Mouse (Mus musculus): Measurements from ENCODE around the gene Kdm6a. TPM values are rescaled to one million over a fixed set of nuclear protein-coding genes. Genes with fewer than 3 reads are reported as not detected.

The Kdm6a gene
- 10 to 100 TPM; 36.6 to 73.5 TPM for total RNA-seq (2021)
- long read RNA-seq, experiment 1, full-length matches to known transcripts = 1 of 4 reads
- long read RNA-seq, experiment 1, partial matches to known transcripts = 3 of 4 reads
- long read RNA-seq, experiment 1, other reads (novel, unspliced or antisense) = 0 of 4 reads
- long read RNA-seq, experiment 2, full-length matches to known transcripts = 3 of 9 reads
- long read RNA-seq, experiment 2, partial matches to known transcripts = 2 of 9 reads
- long read RNA-seq, experiment 2, other reads (novel, unspliced or antisense) = 4 of 9 reads

GRCm38 (mm10) chrX:18162192-18162857 is at the start of gene Kdm6a:
TSS of gene Kdm6a (plus strand) at chrX:18162575.
- peak; percentile 96 for DNase-seq

- no peak for DNase-seq
Measured at GRCm38 (mm10) chrX:18145557-18145956, 16.8 kb upstream of the Kdm6a start, which contains the start of gene Dusp21. TSS of gene Dusp21 (plus strand) at chrX:18145857.

GRCm38 (mm10) chrX:18160734-18161442 is 1.5 kb upstream of the Kdm6a start:
- peak; percentile 5 for DNase-seq

DNA sequence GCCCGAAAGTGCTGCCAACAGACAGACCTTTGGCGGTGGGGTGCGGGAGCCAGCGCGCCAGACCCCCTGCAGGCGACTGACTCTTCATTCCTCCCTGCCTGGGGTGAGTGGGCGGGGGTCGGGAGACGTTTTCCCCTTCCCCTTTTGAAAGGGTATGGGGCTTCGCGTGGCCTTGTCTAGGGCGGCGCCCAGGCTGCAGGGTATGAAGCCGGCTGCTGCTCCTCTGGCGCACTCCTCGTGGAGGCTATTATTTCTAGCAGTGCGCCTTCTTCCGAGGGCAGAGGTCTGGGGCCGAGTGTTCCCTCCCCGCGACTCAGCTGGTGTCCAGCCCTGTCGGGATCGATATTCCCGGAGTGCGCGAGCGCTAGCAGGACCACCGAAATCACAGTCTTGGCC is 581 bp upstream of the Kdm6a start:
- no peak for DNase-seq

DNA sequence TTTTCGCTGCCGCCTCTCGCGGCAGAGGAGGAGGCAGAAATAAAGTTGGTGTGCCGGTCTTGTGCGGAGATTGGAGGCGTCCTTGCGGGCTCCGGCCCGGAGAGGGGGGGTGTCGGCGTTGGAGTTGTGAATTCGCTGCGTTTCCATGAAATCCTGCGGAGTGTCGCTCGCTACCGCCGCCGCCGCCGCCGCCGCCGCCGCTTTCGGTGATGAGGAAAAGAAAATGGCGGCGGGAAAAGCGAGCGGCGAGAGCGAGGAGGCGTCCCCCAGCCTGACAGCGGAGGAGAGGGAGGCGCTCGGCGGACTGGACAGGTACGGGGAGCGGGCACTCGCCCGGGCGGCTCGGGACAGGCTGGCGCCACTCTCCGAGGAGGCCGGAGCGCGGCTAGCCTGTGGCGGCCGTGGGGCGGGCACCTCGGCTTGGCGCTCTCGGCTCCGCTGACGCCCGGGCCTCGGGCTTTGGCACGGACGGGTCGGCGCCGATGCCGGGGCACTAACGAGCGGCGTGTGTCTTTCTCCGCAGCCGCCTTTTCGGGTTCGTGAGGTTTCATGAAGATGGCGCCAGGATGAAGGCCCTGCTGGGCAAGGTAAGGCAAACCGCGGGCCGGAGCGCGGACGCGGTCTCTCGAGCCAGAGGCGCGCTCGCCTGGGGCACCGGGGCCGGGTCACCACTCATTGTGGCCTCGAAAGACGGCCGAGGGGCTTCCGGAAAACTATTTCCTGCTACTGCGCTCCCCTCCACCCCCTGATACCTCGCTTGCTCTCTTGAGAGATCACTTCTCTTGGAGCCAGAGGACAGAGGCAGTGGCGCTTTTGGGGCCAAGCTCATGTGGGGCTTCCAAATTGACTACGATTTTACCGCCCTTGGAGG is 721 bp downstream of the Kdm6a start:
- peak; percentile 57 for DNase-seq

GRCm38 (mm10) chrX:18163917-18164624 is 1.7 kb downstream of the Kdm6a start:
- DNase-seq = peak; percentile 26

GRCm38 (mm10) chrX:18165121-18165520 is 2.7 kb downstream of the Kdm6a start:
- DNase-seq = no peak

DNA sequence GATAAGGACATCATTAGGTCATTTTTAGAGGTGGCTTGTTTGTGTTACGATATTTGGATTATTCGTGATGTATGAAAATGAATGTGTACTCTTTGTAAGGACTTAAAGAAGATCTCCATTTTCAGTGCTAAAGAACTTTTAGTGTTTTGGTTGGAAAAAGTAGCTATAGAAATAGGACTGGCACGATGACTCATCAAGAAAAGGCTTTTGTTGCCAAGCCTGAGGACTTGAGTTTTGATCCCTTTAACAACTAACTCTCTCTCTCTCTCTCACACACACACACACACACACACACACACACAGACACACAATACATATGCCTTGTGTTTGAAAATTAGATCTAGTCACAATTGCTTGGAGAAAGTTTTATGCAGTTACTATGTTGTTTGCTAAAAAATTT is 4.6 kb downstream of the Kdm6a start:
- DNase-seq = no peak

GRCm38 (mm10) chrX:18168940-18169339 is 6.6 kb downstream of the Kdm6a start:
- DNase-seq = no peak

DNA sequence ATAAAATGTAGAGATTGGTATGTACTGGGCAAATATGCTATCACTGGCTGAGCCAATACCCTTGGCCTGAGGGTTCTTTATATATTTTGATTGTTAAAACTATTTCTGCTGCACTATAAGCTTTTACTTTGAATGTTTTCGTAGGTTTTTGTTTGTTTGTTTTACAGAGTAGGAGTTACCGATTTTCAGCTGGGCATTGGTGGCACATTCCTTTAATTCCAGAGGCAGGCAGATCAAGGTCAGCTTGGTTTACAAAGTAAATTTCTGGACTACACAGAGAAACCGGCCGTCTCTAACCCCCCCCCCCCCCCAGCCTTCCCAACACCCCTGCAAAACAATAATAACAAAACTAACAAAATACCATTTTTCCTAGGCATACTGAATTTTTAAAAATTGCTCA is 12.5 kb downstream of the Kdm6a start:
- no peak for DNase-seq

GRCm38 (mm10) chrX:18177803-18178202 is 15.4 kb downstream of the Kdm6a start:
- DNase-seq = no peak

DNA sequence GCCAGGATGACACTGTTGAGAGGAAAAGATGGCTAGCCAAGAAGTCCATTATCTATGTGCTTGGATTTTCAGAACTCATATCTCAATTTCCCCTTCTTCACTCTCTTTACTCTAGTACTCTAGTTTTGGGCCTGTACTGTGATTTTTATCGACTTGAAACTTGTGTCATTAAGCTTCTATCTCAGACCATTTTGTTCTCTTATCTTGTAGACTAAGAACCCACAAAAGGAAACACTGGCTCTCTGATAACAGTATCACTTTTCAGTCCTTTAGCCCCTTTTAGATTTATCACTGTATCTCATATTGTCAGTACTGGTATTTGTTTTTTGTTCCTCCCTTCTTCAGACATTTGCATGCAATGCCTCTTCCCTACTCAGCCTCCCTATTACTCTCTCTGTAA is 17.1 kb downstream of the Kdm6a start:
- no peak for DNase-seq

GRCm38 (mm10) chrX:18187203-18187602 is 24.8 kb downstream of the Kdm6a start:
- no peak for DNase-seq

GRCm38 (mm10) chrX:18188293-18188692 is 25.9 kb downstream of the Kdm6a start:
- no peak for DNase-seq

GRCm38 (mm10) chrX:18239572-18239971 is 77.2 kb downstream of the Kdm6a start:
- DNase-seq = no peak

GRCm38 (mm10) chrX:18250621-18251020 is 88.2 kb downstream of the Kdm6a start:
- peak; percentile 7 for DNase-seq

GRCm38 (mm10) chrX:18254767-18255166 is 92.4 kb downstream of the Kdm6a start:
- peak; percentile 29 for DNase-seq

DNA sequence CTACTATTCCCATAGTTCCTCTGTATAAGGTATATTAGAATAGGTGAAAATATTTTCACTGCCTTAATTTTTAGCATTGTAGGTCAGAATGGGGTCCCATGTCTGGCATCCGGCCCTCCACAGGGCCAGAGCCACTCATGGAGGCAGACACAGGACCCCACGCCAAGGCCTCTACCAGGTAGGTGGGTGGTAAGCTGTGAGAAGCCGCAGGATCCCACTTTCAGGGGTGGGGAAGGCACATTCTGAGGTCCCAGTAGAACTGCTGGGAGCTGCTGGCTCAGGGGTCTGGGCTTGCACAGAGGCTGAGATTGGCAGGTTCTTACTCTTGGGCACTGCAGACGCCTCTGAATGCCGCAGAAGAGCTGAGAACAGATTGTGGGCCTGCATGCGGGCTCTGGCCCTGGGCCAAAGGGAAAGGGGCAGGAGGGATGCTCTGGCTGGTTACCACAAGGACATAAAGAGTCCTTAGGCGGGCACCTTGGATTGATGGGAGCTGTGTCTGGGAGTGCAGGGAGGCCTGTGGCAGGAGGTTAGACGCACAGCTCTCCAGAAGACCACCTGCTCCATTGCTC is 95.9 kb downstream of the Kdm6a start:
- no peak for DNase-seq

DNA sequence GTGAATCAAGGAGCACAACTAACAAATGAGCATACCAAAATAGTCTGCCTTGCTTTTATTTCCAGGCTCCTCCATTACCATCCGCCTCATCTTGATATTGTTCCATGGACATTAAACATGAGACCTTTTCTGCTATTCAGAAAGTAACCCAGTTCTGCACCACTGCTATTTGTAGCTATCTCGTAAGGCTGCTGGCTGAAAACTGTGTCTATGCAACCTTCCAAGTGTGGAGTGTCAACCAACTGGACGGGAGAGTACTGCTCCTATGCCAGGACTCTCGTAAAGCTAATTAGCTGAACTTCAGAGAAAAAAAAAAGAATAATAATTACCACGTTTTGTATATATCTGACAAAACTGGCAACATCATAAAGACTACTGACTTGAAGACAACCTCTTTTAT is 116.2 kb downstream of the Kdm6a start:
- no peak for DNase-seq

DNA sequence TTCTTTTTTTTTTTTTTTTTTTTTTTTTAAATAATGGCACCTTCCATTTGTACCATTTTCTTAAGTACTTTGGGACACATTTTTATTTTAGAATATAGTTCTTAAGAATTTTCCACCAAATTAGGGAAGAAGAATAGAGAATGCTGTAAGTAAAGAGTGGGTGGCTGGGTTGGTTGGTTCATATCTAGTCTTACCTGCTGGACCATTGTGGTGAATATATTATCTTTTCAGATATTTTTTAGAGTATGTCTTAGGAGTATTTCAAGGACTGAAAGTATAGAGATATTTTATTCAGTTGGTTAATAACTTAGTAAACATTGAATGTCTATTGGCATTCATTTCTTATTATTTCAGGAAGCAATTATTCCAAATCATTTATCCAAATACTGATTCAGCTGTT is 117.8 kb downstream of the Kdm6a start:
- no peak for DNase-seq

All from adrenal gland, postnatal 10 days (tissue).